Mouse (Mus musculus) small intestine, adult 2 months (tissue): ENCODE measurements at regions not wholly inside any gene's neighbourhood (a gene's known extent, or its start where the extent isn't known, plus 50 kb on each side); places are given as distances from the start of the nearest gene placed in this dataset.

Source experiments
- H3K27ac ChIP-seq: fragments of 200-500 bp; 2 replicates; pipeline ENCODE4 v1.5.1; 2012; ENCODE audit warnings: low read depth, low read length, control low read depth, inconsistent platforms; ENCODE audit not compliant: insufficient read depth
- H3K27me3 ChIP-seq: fragments of 200-500 bp; 2 replicates; pipeline ENCODE4 v1.6.1; 2012; ENCODE audit warnings: mild to moderate bottlenecking, moderate library complexity, low read length, inconsistent platforms; ENCODE audit not compliant: control insufficient read depth, insufficient read depth
- H3K36me3 ChIP-seq: fragments of 200-500 bp; 2 replicates; pipeline ENCODE4 v1.6.1; 2012; ENCODE audit warnings: mild to moderate bottlenecking, low read length, control low read depth, inconsistent platforms; ENCODE audit not compliant: control insufficient read depth, insufficient read depth
- H3K4me1 ChIP-seq: fragments of 200-500 bp; 2 replicates; pipeline ENCODE4 v1.6.1; 2012; ENCODE audit warnings: low read length, inconsistent platforms, mixed read lengths; ENCODE audit not compliant: control insufficient read depth, insufficient read depth, insufficient read length
- H3K4me3 ChIP-seq: fragments of 200-500 bp; 2 replicates; pipeline ENCODE4 v1.5.1; 2012; ENCODE audit warnings: low read depth, mild to moderate bottlenecking, control low read depth, inconsistent platforms, low read length, moderate library complexity
- CTCF ChIP-seq: fragments of 200-500 bp; IDR thresholded peaks from 2 replicates; pipeline ENCODE4 v1.5.1; 2012; ENCODE audit warnings: low read depth, mild to moderate bottlenecking, control low read depth, inconsistent platforms, low read length, moderate library complexity, mixed read lengths; ENCODE audit not compliant: insufficient replicate concordance, insufficient read length; ENCODE audit errors: extremely low read depth
- POLR2A ChIP-seq: fragments of 200-500 bp; IDR thresholded peaks from 2 replicates; pipeline ENCODE4 v1.6.1; 2012; ENCODE audit warnings: low read depth, mild to moderate bottlenecking, control low read depth, inconsistent platforms, low read length, moderate library complexity
- WGBS: fragments of 180-500 bp; shearing (Covaris S2); methylation state at CpG from one replicate; pipeline ENCODE4 v1.1.7; 2018; 5-methylcytosine and 5-hydroxymethylcytosine counted together

DNA sequence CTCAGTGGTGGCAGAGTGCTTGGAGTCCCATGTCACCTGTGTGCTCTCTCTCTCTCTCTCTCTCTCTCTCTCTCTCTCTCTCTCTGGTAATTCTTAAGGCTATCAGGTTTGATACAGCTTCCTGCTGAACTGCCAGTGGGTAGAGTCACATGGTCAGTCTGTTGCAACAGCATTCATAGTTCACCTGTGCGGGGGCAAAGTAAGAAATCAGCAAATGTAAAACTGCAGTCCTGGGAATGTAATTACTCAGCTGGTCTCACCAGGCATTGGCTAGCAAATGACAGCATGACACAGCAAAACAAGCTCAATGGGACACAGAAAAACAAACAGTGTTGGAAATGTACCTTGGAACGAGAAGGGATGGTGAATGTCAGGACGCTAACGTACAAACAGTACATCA lies 422.7 kb downstream of the Ppargc1a start:
- Histone ChIP-seq H3K4me1 (no peaks in the 10 kb centered on the region), H3K27ac (no peak overlapping the region), H3K27me3 (no peaks in the 10 kb centered on the region), H3K4me3 (no peak overlapping the region), H3K36me3 (no peaks in the 10 kb centered on the region)
- TF ChIP-seq CTCF (no peak), POLR2A (no peak)
- WGBS = 33% methylated on average over 4 of the region's 4 CpGs

DNA sequence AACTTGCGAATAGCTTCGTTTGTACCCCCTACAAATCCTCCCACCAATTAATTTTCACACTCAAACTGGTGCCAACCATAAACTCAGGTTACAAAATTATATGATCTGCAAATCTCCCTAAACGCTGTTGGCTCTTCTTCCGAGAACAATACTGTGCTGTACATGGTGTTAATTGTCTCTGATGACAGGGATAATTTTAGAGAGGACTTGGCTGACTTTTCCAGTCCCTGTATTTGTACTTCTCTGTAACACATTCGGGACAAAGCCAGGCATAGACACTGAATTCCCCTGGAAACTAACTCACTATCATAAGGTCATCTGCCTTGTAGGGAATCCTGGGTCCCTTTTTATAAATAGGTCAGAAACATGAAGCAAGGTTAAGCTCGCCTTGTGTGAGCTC lies 442.4 kb downstream of the Ppargc1a start:
- H3K36me3 ChIP-seq = no peaks in the 10 kb centered on the region
- H3K4me1 ChIP-seq = no peaks in the 10 kb centered on the region
- 76% methylated on average over 6 of the region's 6 CpGs for WGBS
- no peak overlapping the region for H3K27ac ChIP-seq
- TF ChIP-seq CTCF (no peak), POLR2A (no peak)
- H3K4me3 ChIP-seq = no peak overlapping the region
- no peaks in the 10 kb centered on the region for H3K27me3 ChIP-seq

DNA sequence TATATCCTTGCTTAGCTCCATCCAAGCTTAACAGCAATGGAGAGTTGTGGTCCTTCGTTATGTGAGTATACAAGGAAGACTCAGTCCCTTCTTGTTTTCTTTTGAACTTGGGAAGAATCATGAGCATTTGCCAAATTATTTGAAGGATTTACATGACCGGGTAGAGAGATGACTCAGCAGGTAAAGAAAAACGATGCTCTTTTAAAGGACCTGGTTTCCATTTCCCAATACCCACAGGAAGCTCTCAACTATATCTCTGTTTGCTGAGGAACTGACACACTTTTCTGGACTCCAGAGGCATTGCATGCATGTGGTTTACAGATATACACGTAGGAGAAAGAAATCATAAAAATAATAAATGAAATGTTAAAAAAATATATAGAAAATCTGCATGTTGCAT lies 457.5 kb downstream of the Ppargc1a start:
- no peak for TF ChIP-seq POLR2A
- TF ChIP-seq CTCF = no peak
- H3K4me1 ChIP-seq = no peaks in the 10 kb centered on the region
- 75% methylated on average over 4 of the region's 4 CpGs for WGBS
- H3K4me3 ChIP-seq = no peak overlapping the region
- no peak overlapping the region for H3K27ac ChIP-seq
- no peaks in the 10 kb centered on the region for H3K36me3 ChIP-seq
- H3K27me3 ChIP-seq = no peaks in the 10 kb centered on the region

DNA sequence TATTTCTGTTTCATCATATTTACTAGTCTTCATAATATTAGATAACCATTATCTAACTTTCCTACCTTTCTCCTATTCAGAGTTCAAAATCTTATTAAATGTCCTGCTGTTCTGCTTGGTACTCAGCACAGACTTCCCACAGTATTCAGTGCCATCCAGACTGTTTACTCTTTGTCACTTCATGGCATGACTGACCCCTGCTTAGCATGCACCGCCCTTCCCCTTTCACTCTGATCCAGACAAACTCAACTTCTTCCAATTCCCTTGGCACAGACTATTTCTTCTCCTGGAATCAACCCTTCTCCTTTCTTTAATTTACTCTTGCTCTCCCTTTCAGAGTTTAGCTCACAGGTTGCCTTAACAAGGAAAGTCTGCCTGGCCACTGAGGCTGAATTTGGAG lies 458.8 kb downstream of the Ppargc1a start:
- Histone ChIP-seq H3K27me3 (no peaks in the 10 kb centered on the region), H3K36me3 (no peaks in the 10 kb centered on the region), H3K4me1 (no peaks in the 10 kb centered on the region), H3K4me3 (no peak overlapping the region), H3K27ac (no peak overlapping the region)
- WGBS = 80% methylated on average over 1 of the region's 1 CpGs
- TF ChIP-seq POLR2A (no peak), CTCF (no peak)

DNA sequence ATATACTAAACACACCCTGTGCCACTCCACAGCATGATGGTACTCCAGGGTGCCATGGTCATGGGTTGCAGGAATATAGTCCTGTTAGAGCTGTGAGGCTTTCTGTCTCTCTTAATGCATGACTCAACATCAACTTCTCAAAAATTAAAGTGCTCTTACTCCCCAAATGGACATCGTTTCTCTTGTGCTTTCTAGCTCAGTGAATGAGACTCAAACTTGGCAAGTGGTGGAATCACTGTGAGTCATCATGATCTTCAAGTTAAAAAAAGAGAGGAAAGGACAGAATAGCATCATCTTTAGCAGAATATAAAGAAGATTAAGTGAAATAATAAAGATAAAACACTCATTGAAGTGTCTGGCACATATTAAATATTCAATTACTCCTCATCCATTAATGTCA lies 459.3 kb downstream of the Ppargc1a start:
- H3K4me1 ChIP-seq = no peaks in the 10 kb centered on the region
- WGBS = 73% methylated on average over 1 of the region's 1 CpGs
- TF ChIP-seq POLR2A (no peak), CTCF (no peak)
- no peak overlapping the region for H3K27ac ChIP-seq
- H3K27me3 ChIP-seq = no peaks in the 10 kb centered on the region
- no peak overlapping the region for H3K4me3 ChIP-seq
- H3K36me3 ChIP-seq = no peaks in the 10 kb centered on the region

DNA sequence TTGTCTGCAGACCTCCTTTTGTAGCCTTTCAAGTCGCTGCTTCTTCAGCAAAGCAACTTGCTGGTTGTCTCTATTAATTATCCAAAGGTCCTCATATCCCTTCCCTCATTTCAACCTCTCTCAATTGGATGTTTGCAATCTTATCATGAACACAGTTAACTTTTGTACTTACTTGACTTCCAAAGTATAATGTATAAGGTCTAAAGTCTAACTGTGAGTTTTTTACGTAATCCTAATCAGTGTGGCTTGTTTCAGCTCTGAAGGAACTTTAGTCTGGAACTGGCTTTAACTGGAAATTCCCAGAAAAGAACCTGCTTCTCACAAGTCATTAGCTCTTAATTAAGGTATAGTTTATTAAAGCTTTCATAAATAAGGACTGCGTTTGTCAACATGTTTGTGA lies 467.6 kb downstream of the Ppargc1a start:
- TF ChIP-seq CTCF = no peak
- no peak for TF ChIP-seq POLR2A
- WGBS = 39% methylated on average over 3 of the region's 3 CpGs
- Histone ChIP-seq H3K4me3 (no peak overlapping the region), H3K27ac (peak overlapping the region; percentile 86), H3K4me1 (no peaks in the 10 kb centered on the region), H3K36me3 (no peaks in the 10 kb centered on the region), H3K27me3 (no peaks in the 10 kb centered on the region)

DNA sequence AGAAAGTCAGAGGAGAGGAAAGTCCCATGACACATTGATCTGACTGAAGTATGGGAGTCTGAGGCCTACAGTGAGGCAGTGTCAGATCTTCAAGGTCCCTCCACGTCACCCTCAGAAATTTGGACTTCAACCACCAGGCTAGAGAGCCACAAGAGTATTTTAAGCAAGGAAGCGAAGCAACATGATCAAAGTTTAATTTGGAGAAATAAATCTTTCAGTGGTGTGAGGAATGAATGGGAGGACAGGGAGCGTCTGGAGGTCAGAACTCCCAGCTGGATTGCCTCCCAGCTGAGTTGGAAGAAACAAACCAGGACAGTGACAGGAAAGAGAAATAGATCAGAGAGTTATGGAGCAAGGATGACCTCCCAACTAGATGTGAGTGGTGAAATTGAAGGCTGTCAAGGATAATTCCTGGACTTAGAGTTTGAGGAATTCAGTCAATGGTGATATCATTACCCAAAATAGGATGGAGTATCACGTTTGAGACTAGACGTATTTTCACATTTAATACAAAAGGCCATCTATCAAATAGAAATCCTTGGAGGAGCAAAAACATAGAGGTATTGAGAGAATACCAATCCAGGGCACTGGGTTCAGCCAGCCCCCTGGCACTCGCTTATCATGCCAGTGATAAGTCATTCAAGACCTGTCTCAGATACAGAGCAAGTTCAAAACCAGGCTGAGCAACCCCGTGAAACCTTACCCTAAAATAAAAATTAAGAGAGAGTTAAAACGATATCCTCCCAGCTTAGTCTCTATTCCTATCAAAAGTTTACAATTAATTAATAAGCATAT lies 494.7 kb downstream of the Ppargc1a start:
- TF ChIP-seq POLR2A = no peak
- TF ChIP-seq CTCF = no peak
- 79% methylated on average over 8 of the region's 8 CpGs for WGBS
- no peak overlapping the region for H3K4me3 ChIP-seq
- H3K36me3 ChIP-seq = no peaks in the 10 kb centered on the region
- no peaks in the 10 kb centered on the region for H3K4me1 ChIP-seq
- no peak overlapping the region for H3K27ac ChIP-seq
- no peaks in the 10 kb centered on the region for H3K27me3 ChIP-seq
